ENCODE assay signal across 18 mouse cellular contexts in genomic region chr5:89674066-89674848, GRCm38 (mm10).
DNase-seq lines count a peak whose midpoint lies in the region; ATAC-seq and TF ChIP-seq lines count a peak whose summit lies in the region.
"Had no signal": no experiment of that assay in that cellular context is flagged by ENCODE, and none has a peak within 500 bp of the region (broad histone marks: within the 10 kb centered on the region; RNA-seq: fewer than 3 reads in every experiment).

No protein-coding gene starts in this region.

- no peaks in the 10 kb centered on the region for H3K27me3 ChIP-seq in intestine, postnatal 0 days (replicated peaks; ENCODE audit: control insufficient read depth, insufficient read depth, low read length)
- no peaks in the 10 kb centered on the region for H3K27me3 ChIP-seq in intestine, embryonic 15.5 days (replicated peaks)
- H3K27me3 ChIP-seq in midbrain, embryonic 14.5 days (ENCODE audit: control insufficient read depth, insufficient read depth, low read length), result no peaks in the 10 kb centered on the region
- H3K27me3 ChIP-seq in midbrain, embryonic 15.5 days (replicated peaks), result no peaks in the 10 kb centered on the region
- H3K27me3 ChIP-seq in E14TG2a.4 (ENCODE audit: insufficient read depth, low read length), result no peaks in the 10 kb centered on the region
- H3K27me3 ChIP-seq: embryonic facial prominence, embryonic 15.5 days; heart, embryonic 12.5 days; limb, embryonic 15.5 days had no signal

- no peak overlapping the region for H3K4me3 ChIP-seq in intestine, postnatal 0 days (ENCODE audit: low read depth, low read length)
- no peak overlapping the region for H3K4me3 ChIP-seq in intestine, embryonic 15.5 days (replicated peaks)
- no peak overlapping the region for H3K4me3 ChIP-seq in midbrain, embryonic 14.5 days (replicated peaks; ENCODE audit: low read depth, low read length)
- H3K4me3 ChIP-seq in midbrain, embryonic 15.5 days, result no peak overlapping the region
- H3K4me3 ChIP-seq in E14TG2a.4 (replicated peaks; ENCODE audit: low read length) (no peak overlapping the region), ES-E14 (ENCODE audit: insufficient read depth in 1 of 2, low read depth in 1 of 2, low read length in 2 of 2, poor library complexity in 1 of 2, severe bottlenecking in 1 of 2) (no peak overlapping the region)
- H3K4me3 ChIP-seq: embryonic facial prominence, embryonic 15.5 days; forebrain, embryonic 10.5 days; heart, embryonic 12.5 days; limb, embryonic 15.5 days had no signal

- TF ChIP-seq CTCF in intestine, postnatal 0 days (IDR thresholded peaks at IDR 0.05; ENCODE audit: low read depth), result peak; percentile 46
- peak; percentile 52 for TF ChIP-seq CTCF in E14TG2a.4 (conservative IDR thresholded peaks at IDR 0.05; ENCODE audit: low read length)

- H3K36me3 ChIP-seq in intestine, postnatal 0 days (ENCODE audit: control insufficient read depth, insufficient read depth), result no peaks in the 10 kb centered on the region
- H3K36me3 ChIP-seq in intestine, embryonic 15.5 days, result no peaks in the 10 kb centered on the region
- no peaks in the 10 kb centered on the region for H3K36me3 ChIP-seq in midbrain, embryonic 14.5 days (ENCODE audit: control insufficient read depth, insufficient read depth, low read length)
- no peaks in the 10 kb centered on the region for H3K36me3 ChIP-seq in midbrain, embryonic 15.5 days (replicated peaks)
- H3K36me3 ChIP-seq in E14TG2a.4 (ENCODE audit: insufficient read depth, low read length) (no peaks in the 10 kb centered on the region), ES-E14 (ENCODE audit: control insufficient read depth, insufficient read depth, low read length, poor library complexity, severe bottlenecking) (no peaks in the 10 kb centered on the region)
- H3K36me3 ChIP-seq: embryonic facial prominence, embryonic 15.5 days; heart, embryonic 12.5 days had no signal

- 76% methylated on average over 9 of the region's 9 CpGs for WGBS in intestine, postnatal 0 days
- 80% methylated on average over 9 of the region's 9 CpGs for WGBS in intestine, embryonic 15.5 days
- WGBS in midbrain, embryonic 14.5 days, result 81% methylated on average over 9 of the region's 9 CpGs
- 83% methylated on average over 9 of the region's 9 CpGs for WGBS in midbrain, embryonic 15.5 days

- H3K9me3 ChIP-seq in intestine, postnatal 0 days (ENCODE audit: control insufficient read depth), result no peaks in the 10 kb centered on the region
- H3K9me3 ChIP-seq in intestine, embryonic 15.5 days, result no peaks in the 10 kb centered on the region
- H3K9me3 ChIP-seq in midbrain, embryonic 14.5 days (ENCODE audit: control insufficient read depth, low read length), result no peaks in the 10 kb centered on the region
- H3K9me3 ChIP-seq in midbrain, embryonic 15.5 days, result no peaks in the 10 kb centered on the region
- H3K9me3 ChIP-seq in E14TG2a.4 (ENCODE audit: low read length), result no peaks in the 10 kb centered on the region
- H3K9me3 ChIP-seq in ES-E14 (ENCODE audit: control insufficient read depth, insufficient read depth, low read depth, low read length), result no peaks in the 10 kb centered on the region
- H3K9me3 ChIP-seq: embryonic facial prominence, embryonic 15.5 days; forebrain, embryonic 10.5 days; heart, embryonic 12.5 days; limb, embryonic 15.5 days had no signal

- no peak for DNase-seq in midbrain, embryonic 14.5 days
- DNase-seq in ES-E14 (ENCODE audit: low read depth, low spot score), result peak; percentile 27
- no peak for DNase-seq in cerebellum, adult 11-12 months
- DNase-seq: adrenal gland, adult 8-10 months; heart, adult 11 months; heart, postnatal 14 days; kidney, adult 2 months; liver, postnatal 0 days; right cerebral cortex, adult 18-20 months had no signal

- H3K4me1 ChIP-seq in intestine, postnatal 0 days (replicated peaks; ENCODE audit: control insufficient read depth, insufficient read depth, low read length), result no peaks in the 10 kb centered on the region
- no peaks in the 10 kb centered on the region for H3K4me1 ChIP-seq in intestine, embryonic 15.5 days (replicated peaks)
- no peaks in the 10 kb centered on the region for H3K4me1 ChIP-seq in midbrain, embryonic 14.5 days (ENCODE audit: control insufficient read depth, insufficient read depth, low read length)
- H3K4me1 ChIP-seq in midbrain, embryonic 15.5 days, result no peaks in the 10 kb centered on the region
- peaks cover 21% of the 10 kb centered on the region for H3K4me1 ChIP-seq in E14TG2a.4 (replicated peaks; ENCODE audit: low read depth, low read length)
- no peaks in the 10 kb centered on the region for H3K4me1 ChIP-seq in ES-E14 (ENCODE audit: control insufficient read depth in 2 of 2, insufficient read depth in 2 of 2, low read length in 2 of 2, poor library complexity in 1 of 2)
- H3K4me1 ChIP-seq: embryonic facial prominence, embryonic 15.5 days; forebrain, embryonic 10.5 days; heart, embryonic 12.5 days; limb, embryonic 15.5 days had no signal

- ATAC-seq in intestine, postnatal 0 days, result no peak
- ATAC-seq in intestine, embryonic 15.5 days, result no peak
- 0 out of 2 replicates have a peak, but pooled peaks have one; percentile 31 for ATAC-seq in midbrain, embryonic 14.5 days (ENCODE audit: low FRiP score, low TSS enrichment)
- no peak for ATAC-seq in midbrain, embryonic 15.5 days (replicated peaks)
- ATAC-seq in erythroid progenitor cell, adult 5-6 weeks (replicated peaks; ENCODE audit: low FRiP score, poor library complexity, severe bottlenecking), result no peak
- ATAC-seq: liver, postnatal 0 days had no signal

- in situ Hi-C loops in ES-E14 (cut with MboI; ENCODE audit: low sequenced_read_pairs in 2 of 2, unreplicated experiment in 2 of 2), result loop anchor here in 1 of 2 experiments (10.0 kb wide), 1 partner anchor 229 kb away; no protein-coding TSS in a partner anchor

- no peak overlapping the region for H3K27ac ChIP-seq in intestine, postnatal 0 days (ENCODE audit: low read depth, low read length)
- H3K27ac ChIP-seq in intestine, embryonic 15.5 days, result no peak overlapping the region
- H3K27ac ChIP-seq in midbrain, embryonic 14.5 days (replicated peaks; ENCODE audit: low read depth, low read length), result no peak overlapping the region
- no peak overlapping the region for H3K27ac ChIP-seq in midbrain, embryonic 15.5 days
- no peak overlapping the region for H3K27ac ChIP-seq in ES-E14 (ENCODE audit: insufficient read depth, low read depth, low read length, poor library complexity, severe bottlenecking)
- H3K27ac ChIP-seq: embryonic facial prominence, embryonic 15.5 days; forebrain, embryonic 10.5 days; limb, embryonic 15.5 days had no signal

- H3K4me2 ChIP-seq in intestine, postnatal 0 days (replicated peaks; ENCODE audit: low read depth), result no peak overlapping the region
- H3K4me2 ChIP-seq in intestine, embryonic 15.5 days (replicated peaks), result no peak overlapping the region
- no peak overlapping the region for H3K4me2 ChIP-seq in midbrain, embryonic 14.5 days (ENCODE audit: low read length)
- no peak overlapping the region for H3K4me2 ChIP-seq in midbrain, embryonic 15.5 days
- H3K4me2 ChIP-seq: embryonic facial prominence, embryonic 15.5 days; heart, embryonic 12.5 days; limb, embryonic 15.5 days had no signal

- H3K9ac ChIP-seq in intestine, postnatal 0 days (ENCODE audit: low read depth, low read length), result no peak overlapping the region
- no peak overlapping the region for H3K9ac ChIP-seq in intestine, embryonic 15.5 days
- H3K9ac ChIP-seq in midbrain, embryonic 14.5 days (replicated peaks; ENCODE audit: low read length), result no peak overlapping the region
- H3K9ac ChIP-seq in midbrain, embryonic 15.5 days, result no peak overlapping the region
- no peak overlapping the region for H3K9ac ChIP-seq in ES-E14 (ENCODE audit: insufficient read depth, low read depth, low read length, poor library complexity, severe bottlenecking)
- H3K9ac ChIP-seq: embryonic facial prominence, embryonic 15.5 days; heart, embryonic 12.5 days; limb, embryonic 15.5 days; liver, postnatal 0 days had no signal

TF ChIP-seq in ES-E14, 5 proteins besides CTCF, POLR2A, EP300 and RAD21:
- TF ChIP-seq HCFC1 (IDR thresholded peaks at IDR 0.05; ENCODE audit: borderline replicate concordance, insufficient read depth, low read length), result no peak
- no peak for TF ChIP-seq MAFK (IDR thresholded peaks at IDR 0.05; ENCODE audit: insufficient read depth, low read depth, low read length)
- TF ChIP-seq ZC3H11A (IDR thresholded peaks at IDR 0.05; ENCODE audit: borderline replicate concordance, low read depth, low read length), result no peak
- no peak for TF ChIP-seq CHD2 (IDR thresholded peaks at IDR 0.05; ENCODE audit: low read depth, low read length)
- TF ChIP-seq ZNF384 (IDR thresholded peaks at IDR 0.05; ENCODE audit: low read depth, low read length), result no peak
